Mouse (Mus musculus) monocyte, adult 2 months (primary cell): Measurements from ENCODE around the gene Pdap1.
A peak's percentile ranks its signal among the peaks of the same experiment; 100 is the strongest.
"Not testable (repeated sequence)": the region's sequence is repeated elsewhere in the genome, so short reads cannot be mapped to it uniquely, and the experiment has no call there.

Experiments
- DNase-seq, 2 experiments: peaks; one replicate each; pipeline ENCODE4 v3.0.0; 2022; ENCODE audit warnings: low spot score in 2 of 2, low read depth in 1 of 2

Pdap1 gene

GRCm38 (mm10) chr5:145083632-145084451 lies 56.2 kb downstream of the Pdap1 start, which contains the start of the genes Arpc1a and Kpna7:
Gene Arpc1a, plus strand, starts transcription at chr5:145083830.
Gene Kpna7, minus strand, starts transcription at chr5:145084030.
- peak; percentile 47 to 73 for DNase-seq

- DNase-seq: not testable (repeated sequence)
These were observed 56.8 kb downstream of the Pdap1 start for GRCm38 (mm10) chr5:145083201-145083600.

GRCm38 (mm10) chr5:145081866-145082613 lies 58.0 kb downstream of the Pdap1 start:
- no peak for DNase-seq
